Mouse (Mus musculus) lung, adult 2 months (tissue): ENCODE measurements at regions not wholly inside any gene's neighbourhood (a gene's known extent, or its start where the extent isn't known, plus 50 kb on each side); places are given as distances from the start of the nearest gene placed in this dataset.

Experiments
- DNase-seq: peaks from one replicate; pipeline ENCODE4 v3.0.0; 2022
- H3K4me1 ChIP-seq: fragments of 200-500 bp; 2 replicates; pipeline ENCODE4 v1.6.1; 2011; ENCODE audit warnings: low read length; ENCODE audit not compliant: control insufficient read depth, insufficient read depth
- H3K4me3 ChIP-seq: fragments of 200-500 bp; replicated peaks from 2 replicates; pipeline ENCODE3; 2011; ENCODE audit warnings: low read depth, mild to moderate bottlenecking, control low read depth, low read length; ENCODE audit errors: extremely low read depth
- CTCF ChIP-seq: fragments of 200-500 bp; IDR thresholded peaks from 2 replicates; pipeline ENCODE4 v1.5.1; 2011; ENCODE audit warnings: mild to moderate bottlenecking, low read length, control low read depth; ENCODE audit not compliant: insufficient read depth
- POLR2A ChIP-seq: fragments of 200-500 bp; IDR thresholded peaks from 2 replicates; pipeline ENCODE4 v1.6.1; 2011; ENCODE audit warnings: low read depth, mild to moderate bottlenecking, control low read depth, low read length, borderline replicate concordance; ENCODE audit errors: extremely low read depth
- WGBS: fragments of 180-500 bp; shearing (Covaris S2); methylation state at CpG from one replicate; pipeline ENCODE4 v1.1.7; 2018; 5-methylcytosine and 5-hydroxymethylcytosine counted together

DNA sequence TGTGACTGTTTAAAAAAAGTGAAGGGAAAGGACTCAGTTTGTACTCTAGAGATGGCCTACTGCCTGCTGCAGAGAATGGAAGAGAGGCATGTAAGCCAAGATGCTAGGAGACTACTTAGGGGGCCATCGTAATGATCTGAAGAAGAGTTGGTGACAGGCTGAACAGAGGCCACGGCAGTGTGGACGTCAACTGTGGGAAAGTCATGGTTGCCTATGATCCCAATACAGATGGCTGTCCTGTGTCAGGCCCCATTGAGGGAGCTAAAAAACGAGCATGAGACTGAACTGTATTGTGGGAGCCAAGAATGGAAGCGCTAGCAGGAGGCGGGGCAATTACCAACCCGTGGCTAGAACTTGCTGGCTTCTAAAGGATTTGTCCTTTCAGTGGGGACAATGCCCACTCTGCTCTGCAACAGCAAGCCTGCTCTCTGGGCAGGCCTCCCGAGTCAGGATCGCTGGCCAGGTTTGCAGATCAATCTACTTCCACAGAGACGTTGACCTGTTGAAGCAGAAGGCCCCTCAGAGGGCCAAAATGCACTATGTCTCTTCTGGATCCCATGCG is 530.5 kb upstream of the Cdh5 start:
- 87% methylated on average over 11 of the region's 11 CpGs for WGBS
- TF ChIP-seq POLR2A, result no peak
- TF ChIP-seq CTCF, result no peak
- H3K4me1 ChIP-seq, result no peaks in the 10 kb centered on the region
- H3K4me3 ChIP-seq, result no peak overlapping the region
- DNase-seq, result no peak

DNA sequence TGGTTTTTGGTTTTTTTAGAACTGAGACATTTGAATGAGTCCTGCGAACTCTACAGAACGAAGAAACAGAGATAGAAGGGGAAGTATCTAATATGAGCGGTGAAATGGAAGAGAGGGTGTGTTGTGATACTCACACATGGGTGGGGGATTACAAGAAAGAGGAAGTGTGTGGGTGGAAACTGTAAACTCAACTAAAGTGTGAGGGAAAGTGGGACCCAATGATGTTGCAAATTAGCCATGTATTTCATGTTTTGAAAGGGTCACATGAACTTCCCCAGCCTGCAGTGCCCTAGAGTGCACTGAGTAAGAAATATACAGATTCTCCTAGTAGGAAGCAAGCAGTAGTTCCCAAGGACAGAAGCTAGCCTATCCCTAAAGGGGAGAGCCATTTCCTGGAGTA is 524.3 kb upstream of the Cdh5 start:
- no peak for TF ChIP-seq CTCF
- TF ChIP-seq POLR2A, result no peak
- Histone ChIP-seq H3K4me1 (no peaks in the 10 kb centered on the region), H3K4me3 (no peak overlapping the region)
- 70% methylated on average over 3 of the region's 3 CpGs for WGBS
- no peak for DNase-seq

DNA sequence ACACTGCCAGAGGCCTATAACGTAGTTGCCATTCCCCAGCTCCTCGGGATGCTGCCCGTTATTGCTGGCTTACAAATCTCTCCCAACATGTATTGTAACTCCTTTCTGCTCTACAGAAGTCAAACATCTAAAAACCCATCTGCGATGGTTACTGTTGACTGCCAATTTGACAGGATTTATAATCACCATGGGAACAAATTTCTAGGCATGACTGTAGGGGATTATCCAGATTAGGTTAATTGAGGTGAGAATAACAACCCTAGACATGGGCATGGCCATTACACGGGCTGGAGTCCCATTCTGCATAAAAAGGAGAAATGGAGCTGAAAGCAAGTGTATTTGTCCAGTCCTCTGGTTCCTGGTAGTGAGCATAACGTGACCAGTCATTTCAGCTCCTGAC is 523.4 kb upstream of the Cdh5 start:
- TF ChIP-seq CTCF (no peak), POLR2A (no peak)
- no peak for DNase-seq
- 85% methylated on average over 6 of the region's 6 CpGs for WGBS
- Histone ChIP-seq H3K4me3 (no peak overlapping the region), H3K4me1 (no peaks in the 10 kb centered on the region)

GRCm38 (mm10) chr8:103608291-103608690 is 493.1 kb upstream of the Cdh5 start:
- WGBS, result 87% methylated on average over 6 of the region's 6 CpGs
- Histone ChIP-seq H3K4me3 (no peak overlapping the region), H3K4me1 (no peaks in the 10 kb centered on the region)
- no peak for TF ChIP-seq POLR2A
- DNase-seq, result no peak

- no peak for DNase-seq
- WGBS, result 64% methylated on average over 3 of the region's 3 CpGs
- TF ChIP-seq POLR2A, result no peak
- TF ChIP-seq CTCF, result no peak
- H3K4me3 ChIP-seq, result no peak overlapping the region
- no peaks in the 10 kb centered on the region for H3K4me1 ChIP-seq
These were observed 477.5 kb upstream of the Cdh5 start for GRCm38 (mm10) chr8:103623781-103624434.

- WGBS, result 54% methylated on average over 7 of the region's 7 CpGs
- DNase-seq, result no peak
- no peak for TF ChIP-seq POLR2A
- no peak for TF ChIP-seq CTCF
These were observed 476.1 kb upstream of the Cdh5 start for GRCm38 (mm10) chr8:103625166-103625890.

DNA sequence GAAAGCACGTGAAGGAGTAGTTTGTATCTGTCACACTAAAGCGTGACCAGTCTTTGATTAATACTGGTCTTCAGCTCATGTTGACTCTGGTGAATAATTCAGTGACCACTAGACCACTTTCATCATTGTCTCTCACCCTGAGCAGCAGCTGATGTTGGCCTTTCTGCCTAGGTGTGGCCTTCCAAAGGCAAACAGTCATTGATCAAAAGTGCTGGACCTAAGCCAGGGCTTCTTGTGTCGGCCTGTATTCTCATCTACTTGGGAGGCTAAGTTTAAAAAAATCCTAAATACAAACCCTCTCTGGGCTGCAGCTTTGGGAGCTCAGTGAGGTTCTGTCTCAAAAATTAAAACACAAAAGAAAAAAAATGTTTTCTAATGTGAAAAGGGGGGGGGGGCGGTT is 475.0 kb upstream of the Cdh5 start:
- WGBS, result 46% methylated on average over 4 of the region's 4 CpGs
- TF ChIP-seq POLR2A (no peak), CTCF (no peak)
- Histone ChIP-seq H3K4me3 (no peak overlapping the region), H3K4me1 (no peaks in the 10 kb centered on the region)
- DNase-seq, result no peak

More at GRCm38 (mm10) chr8:103625166-103625890, 476.1 kb upstream of the Cdh5 start:
- no peak overlapping the region for H3K4me3 ChIP-seq
- no peaks in the 10 kb centered on the region for H3K4me1 ChIP-seq

GRCm38 (mm10) chr8:103632543-103632942 is 468.9 kb upstream of the Cdh5 start:
- Histone ChIP-seq H3K4me1 (no peaks in the 10 kb centered on the region), H3K4me3 (no peak overlapping the region)
- no peak for DNase-seq
- TF ChIP-seq CTCF (no peak), POLR2A (no peak)
- WGBS, result 64% methylated on average over 6 of the region's 6 CpGs

- Histone ChIP-seq H3K4me3 (no peak overlapping the region), H3K4me1 (no peaks in the 10 kb centered on the region)
- no peak for TF ChIP-seq POLR2A
- TF ChIP-seq CTCF, result no peak
- DNase-seq, result no peak
- 90% methylated on average over 14 of the region's 14 CpGs for WGBS
These were observed 466.5 kb upstream of the Cdh5 start for GRCm38 (mm10) chr8:103634951-103635350.

DNA sequence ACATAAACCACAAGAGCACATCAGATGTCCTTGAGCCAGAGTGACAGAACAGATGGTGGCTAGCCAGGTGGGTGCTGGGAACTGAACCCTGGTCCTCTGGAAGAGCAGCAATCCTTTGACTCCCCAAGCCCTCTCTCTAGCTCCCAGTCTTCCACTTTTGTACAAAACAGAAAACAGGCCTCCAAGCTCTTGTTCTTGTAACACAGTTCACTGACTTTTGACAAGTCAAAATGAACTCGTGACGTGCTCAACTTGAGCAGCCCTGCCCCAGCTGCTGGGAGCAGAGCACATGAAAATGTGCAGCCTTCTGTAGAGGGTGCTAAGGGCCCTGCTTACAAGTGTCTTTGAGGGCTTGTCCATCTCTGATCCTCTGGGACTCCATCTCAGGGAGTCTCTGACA is 457.8 kb upstream of the Cdh5 start:
- DNase-seq, result no peak
- Histone ChIP-seq H3K4me3 (no peak overlapping the region), H3K4me1 (no peaks in the 10 kb centered on the region)
- 79% methylated on average over 2 of the region's 2 CpGs for whole genome bisulfite sequencing
- TF ChIP-seq CTCF (no peak), POLR2A (no peak)
